Mouse (Mus musculus) heart, adult 2 months (tissue): ENCODE results near the gene Psmb10.
A peak's percentile ranks its signal among the peaks of the same experiment; 100 is the strongest.

Experiments
- CTCF ChIP-seq: fragments of 200-600 bp; IDR thresholded peaks from 2 replicates; pipeline ENCODE4 v1.8.1; 2022; ENCODE audit warnings: antibody characterized with exemption, mild to moderate bottlenecking, moderate library complexity
- EP300 ChIP-seq: fragments of 200-500 bp; IDR thresholded peaks from 2 replicates; pipeline ENCODE4 v1.6.1; 2011; ENCODE audit warnings: low read depth, low read length, control low read depth; ENCODE audit not compliant: insufficient read depth
- POLR2A ChIP-seq: fragments of 200-500 bp; IDR thresholded peaks from 2 replicates; pipeline ENCODE4 v1.6.1; 2011; ENCODE audit warnings: mild to moderate bottlenecking, low read depth, low read length, control low read depth; ENCODE audit not compliant: insufficient read depth

DNA sequence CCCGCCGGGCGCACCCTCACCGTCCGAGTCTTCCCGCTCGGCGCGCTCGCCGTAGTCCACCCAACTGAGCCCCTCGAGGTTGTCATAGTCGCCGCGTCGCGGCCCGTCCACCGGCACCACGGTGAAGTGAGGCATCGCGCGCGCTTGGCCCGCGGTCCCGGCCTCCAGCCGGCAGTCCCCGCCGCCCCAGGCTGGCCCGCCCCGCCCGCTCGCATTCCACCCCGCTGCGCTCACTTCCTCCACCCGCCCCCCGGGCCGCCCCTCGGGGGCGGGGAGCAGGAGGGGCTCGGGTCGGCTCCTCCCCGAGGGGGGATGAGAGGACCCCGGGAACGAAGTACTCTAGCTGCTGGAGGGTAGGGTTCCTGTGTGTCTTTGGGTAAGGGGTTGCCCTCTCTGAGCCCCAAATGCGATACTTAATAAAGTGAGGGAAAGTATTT, 27.7 kb upstream of the Psmb10 start, which contains the start of gene Slc12a4:
- TF ChIP-seq CTCF, result no peak
- TF ChIP-seq EP300, result 0 out of 2 replicates have a peak, but pooled peaks have one; percentile 25
- peak; percentile 79 for TF ChIP-seq POLR2A
